Mouse (Mus musculus) neural tube, embryonic 11.5 days (tissue): ENCODE data around the gene Sbk3. TPM values are rescaled to one million over a fixed set of nuclear protein-coding genes. Genes with fewer than 3 reads are reported as not detected.

Experiments
- ATAC-seq: fragments of 200-750 bp; cut with Nextera tagmentation; 2 replicates; pipeline ENCODE4 v1.8.0; 2017; ENCODE audit warnings: moderate number of reproducible peaks, mild to moderate bottlenecking, moderate TSS enrichment, moderate library complexity; ENCODE audit not compliant: insufficient read depth, low FRiP score, low TSS enrichment
- DNase-seq: peaks from one replicate; pipeline ENCODE4 v3.0.0-alpha.2; 2015; ENCODE audit warnings: low spot score
- H3K27ac ChIP-seq: fragments of 300-500 bp; sonication (generic); 2 replicates; pipeline ENCODE4 v1.5.1; 2014; ENCODE audit warnings: low read depth, mild to moderate bottlenecking, low read length
- H3K27me3 ChIP-seq: fragments of 300-500 bp; sonication (generic); 2 replicates; pipeline ENCODE4 v1.6.1; 2014; ENCODE audit warnings: mild to moderate bottlenecking, low read length, mixed read lengths; ENCODE audit not compliant: control insufficient read depth, insufficient read depth
- H3K36me3 ChIP-seq: fragments of 300-500 bp; sonication (generic); 2 replicates; pipeline ENCODE4 v1.6.1; 2014; ENCODE audit warnings: mild to moderate bottlenecking, low read length, moderate library complexity, mixed read lengths; ENCODE audit not compliant: control insufficient read depth, insufficient read depth
- H3K4me1 ChIP-seq: fragments of 300-500 bp; sonication (generic); 2 replicates; pipeline ENCODE4 v1.6.1; 2014; ENCODE audit warnings: low read length, mixed read lengths; ENCODE audit not compliant: control insufficient read depth, insufficient read depth
- H3K4me2 ChIP-seq: fragments of 300-500 bp; sonication (generic); 2 replicates; pipeline ENCODE4 v1.6.1; 2014; ENCODE audit warnings: low read depth, mild to moderate bottlenecking, moderate library complexity
- H3K4me3 ChIP-seq: fragments of 300-500 bp; sonication (generic); 2 replicates; pipeline ENCODE4 v1.5.1; 2014; ENCODE audit warnings: low read depth, low read length
- H3K9ac ChIP-seq: fragments of 300-500 bp; sonication (generic); 2 replicates; pipeline ENCODE4 v1.6.1; 2014; ENCODE audit warnings: mild to moderate bottlenecking, low read length
- H3K9me3 ChIP-seq: fragments of 300-500 bp; sonication (generic); 2 replicates; pipeline ENCODE4 v1.6.1; 2016; ENCODE audit warnings: low read length; ENCODE audit not compliant: control insufficient read depth
- WGBS: fragments of 180-500 bp; shearing (Covaris S2); extraction: QIAGEN DNeasy Blood & Tissue Kit; methylation state at CpG from one replicate; pipeline ENCODE4 v1.1.7; 2014; 5-methylcytosine and 5-hydroxymethylcytosine counted together
- polyA plus RNA-seq: library from polyadenylated mRNA; unstranded; fragments of >200 nt; fragmentation: Nextera tagmentation; extraction: Ambion mirVana; gene quantifications from 2 replicates; pipeline ENCODE4 v1.2.1, GENCODE M21; 2014

The Sbk3 gene
- polyA plus RNA-seq, 1 experiment from 2014 or later, result 0.09 TPM

DNA sequence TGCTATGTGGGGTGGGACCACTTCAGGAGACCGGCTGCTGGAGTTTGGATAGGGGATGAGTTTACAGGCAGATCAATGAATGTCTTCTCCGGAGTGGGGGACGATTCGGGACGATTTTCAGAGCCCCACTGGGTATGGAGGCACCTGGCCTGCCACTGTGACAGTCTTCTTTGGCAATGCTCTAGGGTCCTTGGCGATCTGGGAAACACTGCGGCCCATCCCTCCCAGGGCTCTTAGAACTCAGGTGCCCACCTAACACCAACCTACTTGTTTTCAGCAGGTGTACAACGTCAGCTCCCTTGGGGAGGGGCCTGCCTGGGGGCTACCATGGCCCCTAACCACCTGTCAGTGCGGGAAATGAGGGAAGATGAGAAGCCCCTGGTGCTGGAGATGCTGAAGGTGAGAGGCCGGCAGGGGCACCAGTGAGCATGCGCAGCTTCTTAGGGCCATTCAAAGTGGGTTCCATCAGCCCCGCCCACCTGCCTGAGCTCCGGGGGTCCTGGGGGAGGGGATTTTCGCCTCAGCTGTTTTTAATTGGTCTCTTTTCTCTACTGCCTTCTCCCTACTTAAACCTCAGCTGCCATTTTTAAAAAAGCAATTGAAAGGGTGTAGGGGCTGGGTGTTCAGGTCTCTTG, 47.9 kb downstream of the Sbk3 start:
- under 1% methylated on average over 14 of the region's 14 CpGs for WGBS
- Histone ChIP-seq H3K4me2 (peak overlapping the region; percentile 94), H3K4me1 (peaks cover 43% of the 10 kb centered on the region), H3K9ac (peak overlapping the region; percentile 65), H3K36me3 (peaks cover 18% of the 10 kb centered on the region), H3K9me3 (no peaks in the 10 kb centered on the region), H3K27ac (peak overlapping the region; percentile 95), H3K27me3 (no peaks in the 10 kb centered on the region), H3K4me3 (peak overlapping the region; percentile 37)
- DNase-seq (peak; percentile 86), ATAC-seq (peak; percentile 55)

DNA sequence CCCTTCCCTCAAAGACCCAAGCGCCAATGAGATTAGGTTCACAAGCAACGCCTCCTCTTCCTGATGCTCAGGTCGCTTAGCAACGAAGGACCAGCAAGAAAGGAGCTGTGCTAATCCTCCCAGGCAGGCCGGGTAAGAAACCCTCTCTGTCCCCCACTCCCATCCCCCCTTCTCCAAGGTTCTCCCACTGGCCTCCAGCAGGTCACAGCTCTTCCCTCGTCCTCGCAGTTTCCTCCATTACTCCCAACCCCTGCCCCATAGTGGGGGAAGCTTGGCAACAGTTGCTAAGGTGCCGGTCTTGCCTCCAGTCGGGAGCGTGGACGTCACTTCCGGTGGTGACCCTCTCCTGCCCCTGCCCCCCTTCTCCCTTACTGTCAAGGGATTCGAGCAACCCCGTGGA, 48.5 kb downstream of the Sbk3 start:
- H3K27ac ChIP-seq, result peak overlapping the region; percentile 95

DNA sequence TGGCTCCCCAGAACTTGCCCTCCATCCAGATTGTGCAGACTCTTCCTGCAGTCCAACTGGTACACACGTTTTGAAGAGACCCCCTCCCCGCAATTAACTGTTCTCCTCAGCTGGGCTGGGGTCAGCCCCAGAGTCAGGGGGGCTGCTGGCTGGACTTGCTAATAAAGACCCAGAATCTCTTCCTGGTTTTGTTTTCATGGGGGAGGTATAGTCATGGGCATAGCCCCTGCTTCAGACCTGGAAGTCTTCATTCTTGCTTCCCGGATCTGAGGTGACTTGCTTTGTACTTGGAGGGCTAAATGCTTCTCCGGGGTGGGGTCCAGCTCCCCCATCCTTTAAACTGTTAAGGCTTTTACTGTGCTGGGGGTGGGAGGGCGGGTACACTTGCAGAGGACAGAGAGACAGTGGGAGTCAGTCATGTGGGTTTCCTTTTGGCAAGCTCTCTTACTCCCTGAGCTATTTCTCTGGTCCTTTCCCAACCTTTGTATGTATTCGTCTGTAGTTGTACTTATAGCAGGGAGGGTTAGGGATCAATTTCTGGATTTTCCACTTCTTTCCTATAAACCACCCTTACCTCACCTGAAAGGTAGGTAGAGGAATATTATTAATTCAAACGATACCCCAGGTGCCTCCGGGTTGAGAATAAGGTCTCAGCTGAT, 49.0 kb downstream of the Sbk3 start, which contains the start of gene Nat14:
Gene Nat14 (plus strand): TSS at position 205 of the 659 bp plus-strand sequence.
- peaks cover 44% of the 10 kb centered on the region for H3K4me1 ChIP-seq

More for the DNA sequence above, 48.5 kb downstream of the Sbk3 start:
- H3K4me3 ChIP-seq, result peak overlapping the region; percentile 37
- H3K36me3 ChIP-seq, result peaks cover 20% of the 10 kb centered on the region
- WGBS, result under 1% methylated on average over 14 of the region's 14 CpGs
- H3K4me1 ChIP-seq, result peaks cover 43% of the 10 kb centered on the region
- H3K9ac ChIP-seq, result peak overlapping the region; percentile 54
- DNase-seq (peak; percentile 89), ATAC-seq (peak; percentile 85)
- H3K9me3 ChIP-seq, result no peaks in the 10 kb centered on the region
- H3K4me2 ChIP-seq, result peak overlapping the region; percentile 94
- no peaks in the 10 kb centered on the region for H3K27me3 ChIP-seq

DNA sequence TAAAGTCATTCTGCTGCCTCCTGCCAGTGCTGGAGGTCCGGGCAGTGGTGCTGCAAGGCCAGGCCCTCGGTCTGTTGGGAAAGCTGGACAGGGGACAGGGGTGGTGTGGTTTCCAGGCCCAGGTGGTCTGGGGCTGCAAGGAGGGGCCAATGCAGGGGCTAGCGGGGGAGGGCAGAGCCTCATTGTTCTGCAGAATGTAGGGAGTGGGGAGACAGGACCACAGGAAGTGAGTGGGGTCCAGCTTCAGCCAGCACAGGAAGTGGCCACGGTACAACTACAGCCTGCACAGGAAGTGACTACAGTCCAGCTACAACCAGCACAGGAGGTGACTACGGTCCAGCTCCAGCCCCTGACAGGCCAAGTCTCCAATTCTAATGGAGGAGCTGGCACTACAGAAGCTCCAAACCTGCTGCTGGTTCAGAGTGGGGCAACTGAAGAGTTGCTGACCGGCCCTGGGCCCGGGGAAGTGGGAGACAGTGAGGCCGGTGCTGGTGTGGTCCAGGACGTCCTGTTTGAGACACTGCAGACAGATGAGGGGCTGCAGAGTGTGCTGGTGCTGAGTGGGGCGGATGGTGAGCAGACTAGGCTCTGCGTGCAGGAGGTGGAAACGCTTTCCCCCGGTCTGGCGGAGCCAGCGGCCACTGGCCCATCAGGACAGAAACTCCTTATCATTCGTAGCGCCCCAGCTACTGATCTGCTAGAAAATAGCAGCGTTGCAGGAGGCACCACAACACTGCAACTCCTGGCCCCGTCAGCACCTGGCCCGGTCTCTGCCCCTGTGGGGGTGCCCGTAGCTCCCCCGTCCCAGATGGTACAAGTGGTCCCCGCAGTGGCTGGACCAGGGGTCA, 49.8 kb downstream of the Sbk3 start:
- DNase-seq (no peak), ATAC-seq (no peak)
- H3K4me2 ChIP-seq, result no peak overlapping the region
- no peaks in the 10 kb centered on the region for H3K9me3 ChIP-seq
- H3K27ac ChIP-seq, result peak overlapping the region; percentile 95
- peak overlapping the region; percentile 39; the same call in 1 of the 2 replicates for H3K9ac ChIP-seq
- no peak overlapping the region for H3K4me3 ChIP-seq
- WGBS, result 66% methylated on average over 23 of the region's 23 CpGs
- H3K27me3 ChIP-seq, result no peaks in the 10 kb centered on the region
- H3K4me1 ChIP-seq, result peaks cover 45% of the 10 kb centered on the region
- peaks cover 20% of the 10 kb centered on the region for H3K36me3 ChIP-seq

More for the DNA sequence above, 49.0 kb downstream of the Sbk3 start, which contains the start of gene Nat14:
- WGBS, result 40% methylated on average over 8 of the region's 8 CpGs
- Histone ChIP-seq H3K4me3 (peak within 1 kb of the TSS; percentile 37), H3K27me3 (no peaks in the 10 kb centered on the region), H3K9me3 (no peaks in the 10 kb centered on the region), H3K9ac (peak within 1 kb of the TSS; percentile 54), H3K27ac (peak within 1 kb of the TSS; percentile 95), H3K4me2 (peak within 1 kb of the TSS; percentile 94), H3K36me3 (peaks cover 20% of the 10 kb centered on the region)
- no peak for DNase-seq
- ATAC-seq, result no peak

GRCm38 (mm10) chr7:4920496-4920895, 50.5 kb downstream of the Sbk3 start:
- Histone ChIP-seq H3K4me1 (peaks cover 45% of the 10 kb centered on the region), H3K27ac (0 out of 2 replicates have a peak overlapping the region, but pooled peaks have one; percentile 34), H3K36me3 (peaks cover 20% of the 10 kb centered on the region), H3K9me3 (no peaks in the 10 kb centered on the region), H3K27me3 (no peaks in the 10 kb centered on the region), H3K4me3 (no peak overlapping the region), H3K4me2 (no peak overlapping the region), H3K9ac (no peak overlapping the region)
- DNase-seq (no peak), ATAC-seq (no peak)
- 87% methylated on average over 19 of the region's 19 CpGs for WGBS

DNA sequence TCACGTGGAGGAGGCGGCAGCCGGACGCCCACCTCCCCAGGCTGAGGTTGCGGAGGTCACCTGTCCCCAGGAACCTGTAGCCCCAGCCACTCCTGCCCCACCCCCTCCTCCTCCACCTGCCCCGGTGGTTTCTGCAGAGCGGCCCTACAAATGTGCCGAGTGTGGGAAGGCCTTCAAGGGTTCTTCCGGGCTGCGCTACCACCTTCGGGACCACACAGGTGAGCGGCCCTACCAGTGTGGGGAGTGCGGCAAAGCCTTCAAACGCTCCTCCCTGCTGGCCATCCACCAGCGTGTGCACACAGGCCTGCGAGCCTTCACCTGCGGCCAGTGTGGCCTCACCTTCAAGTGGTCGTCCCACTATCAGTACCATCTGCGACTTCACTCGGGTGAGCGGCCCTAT, 51.0 kb downstream of the Sbk3 start:
- DNase-seq (no peak), ATAC-seq (no peak)
- Histone ChIP-seq H3K9me3 (no peaks in the 10 kb centered on the region), H3K4me1 (peaks cover 45% of the 10 kb centered on the region), H3K4me2 (no peak overlapping the region), H3K9ac (no peak overlapping the region), H3K4me3 (no peak overlapping the region), H3K27me3 (no peaks in the 10 kb centered on the region), H3K36me3 (peaks cover 20% of the 10 kb centered on the region), H3K27ac (no peak overlapping the region)
- WGBS, result 89% methylated on average over 21 of the region's 21 CpGs

- Histone ChIP-seq H3K9ac (no peak overlapping the region; the same call in 1 of the 2 replicates), H3K4me2 (no peak overlapping the region), H3K27ac (no peak overlapping the region), H3K36me3 (peaks cover 20% of the 10 kb centered on the region), H3K4me3 (no peak overlapping the region), H3K9me3 (no peaks in the 10 kb centered on the region), H3K4me1 (peaks cover 45% of the 10 kb centered on the region), H3K27me3 (no peaks in the 10 kb centered on the region)
- ATAC-seq (no peak), DNase-seq (no peak)
- 93% methylated on average over 19 of the region's 21 CpGs for WGBS
These were observed 51.9 kb downstream of the Sbk3 start for GRCm38 (mm10) chr7:4919096-4919495.

DNA sequence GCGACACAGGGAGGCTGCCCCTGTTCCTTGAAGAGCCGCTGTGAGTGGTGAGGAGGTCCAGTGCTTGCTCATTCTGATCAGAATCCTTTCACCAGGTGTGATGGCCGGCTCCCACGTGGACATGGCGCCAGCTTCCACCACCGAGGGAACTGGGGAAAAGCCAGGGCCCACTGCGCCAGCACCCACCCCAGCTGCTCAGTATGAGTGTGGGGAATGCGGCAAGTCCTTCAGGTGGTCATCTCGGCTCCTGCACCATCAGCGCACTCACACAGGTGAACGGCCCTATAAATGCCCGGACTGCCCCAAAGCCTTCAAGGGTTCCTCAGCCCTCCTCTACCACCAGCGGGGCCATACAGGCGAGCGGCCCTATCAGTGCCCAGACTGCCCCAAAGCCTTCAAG, 52.3 kb downstream of the Sbk3 start:
- H3K27me3 ChIP-seq, result no peaks in the 10 kb centered on the region
- ATAC-seq (no peak), DNase-seq (no peak)
- no peaks in the 10 kb centered on the region for H3K9me3 ChIP-seq
- no peak overlapping the region for H3K4me3 ChIP-seq
- H3K27ac ChIP-seq, result no peak overlapping the region
- WGBS, result 93% methylated on average over 15 of the region's 15 CpGs
- H3K4me2 ChIP-seq, result no peak overlapping the region
- peaks cover 20% of the 10 kb centered on the region for H3K36me3 ChIP-seq
- no peak overlapping the region for H3K9ac ChIP-seq
- H3K4me1 ChIP-seq, result peaks cover 41% of the 10 kb centered on the region
